Mouse (Mus musculus) neural tube, embryonic 13.5 days (tissue): ENCODE measurements at regions not wholly inside any gene's neighbourhood (a gene's known extent, or its start where the extent isn't known, plus 50 kb on each side); places are given as distances from the start of the nearest gene placed in this dataset. TPM values are rescaled to one million over a fixed set of nuclear protein-coding genes. Genes with fewer than 3 reads are reported as not detected.
"Not testable (repeated sequence)": the region's sequence is repeated elsewhere in the genome, so short reads cannot be mapped to it uniquely, and the experiment has no call there.

Experiments used
- ATAC-seq: fragments of 200-750 bp; cut with Nextera tagmentation; 2 replicates; pipeline ENCODE4 v1.8.0; 2017; ENCODE audit warnings: low read depth, mild to moderate bottlenecking, moderate TSS enrichment, moderate library complexity
- H3K27ac ChIP-seq: fragments of 300-500 bp; sonication (generic); replicated peaks from 2 replicates; pipeline ENCODE4 v1.5.1; 2015; ENCODE audit warnings: moderate library complexity, mild to moderate bottlenecking, inconsistent platforms
- H3K27me3 ChIP-seq: fragments of 300-500 bp; sonication (generic); 2 replicates; pipeline ENCODE4 v1.6.1; 2015; ENCODE audit warnings: mild to moderate bottlenecking, inconsistent platforms
- H3K36me3 ChIP-seq: fragments of 300-500 bp; sonication (generic); 2 replicates; pipeline ENCODE4 v1.6.1; 2015; ENCODE audit warnings: mild to moderate bottlenecking, inconsistent platforms
- H3K4me1 ChIP-seq: fragments of 300-500 bp; sonication (generic); replicated peaks from 2 replicates; pipeline ENCODE4 v1.6.1; 2015; ENCODE audit warnings: inconsistent platforms
- H3K4me2 ChIP-seq: fragments of 300-500 bp; sonication (generic); 2 replicates; pipeline ENCODE4 v1.6.1; 2015; ENCODE audit warnings: inconsistent platforms, mild to moderate bottlenecking, moderate library complexity
- H3K4me3 ChIP-seq: fragments of 300-500 bp; sonication (generic); 2 replicates; pipeline ENCODE4 v1.5.1; 2015; ENCODE audit warnings: mild to moderate bottlenecking, inconsistent platforms
- H3K9ac ChIP-seq: fragments of 300-500 bp; sonication (generic); 2 replicates; pipeline ENCODE4 v1.6.1; 2015; ENCODE audit warnings: moderate library complexity, mild to moderate bottlenecking, inconsistent platforms
- H3K9me3 ChIP-seq: fragments of 300-500 bp; sonication (generic); 2 replicates; pipeline ENCODE4 v1.6.1; 2016; ENCODE audit warnings: inconsistent platforms
- WGBS: fragments of 180-500 bp; shearing (Covaris S2); methylation state at CpG from one replicate; pipeline ENCODE4 v1.1.7; 2015; 5-methylcytosine and 5-hydroxymethylcytosine counted together
- microRNA-seq: library from miRNA; unstranded; fragments of <30 nt; microRNA quantifications from one replicate; pipeline ENCODE4, GENCODE M21; 2016

DNA sequence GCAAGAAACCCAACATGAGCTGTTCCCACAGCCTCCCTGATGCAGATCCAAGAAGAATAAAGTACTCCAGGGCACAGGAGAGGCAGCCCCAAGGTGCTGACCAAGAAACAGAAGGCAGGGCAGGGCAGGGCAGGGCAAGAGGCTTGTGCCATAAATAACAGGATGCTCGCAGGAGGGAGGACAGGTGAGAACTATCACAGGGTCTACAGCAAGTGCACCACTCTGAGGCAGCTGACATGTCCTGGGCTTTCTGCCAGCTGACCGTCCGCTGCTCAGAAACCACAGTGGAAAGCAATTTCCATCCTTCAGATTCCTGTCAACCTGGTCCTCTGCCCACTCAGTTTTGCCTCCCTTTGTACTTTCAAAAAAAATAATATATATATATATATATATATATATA, 77.0 kb upstream of the Xcl1 start:
- H3K27ac ChIP-seq = no peak overlapping the region
- no peaks in the 10 kb centered on the region for H3K36me3 ChIP-seq
- no peak overlapping the region for H3K9ac ChIP-seq
- no peaks in the 10 kb centered on the region for H3K4me1 ChIP-seq
- ATAC-seq = no peak
- H3K9me3 ChIP-seq = no peaks in the 10 kb centered on the region
- H3K4me2 ChIP-seq = no peak overlapping the region
- WGBS = 77% methylated on average over 3 of the region's 3 CpGs
- no peak overlapping the region for H3K4me3 ChIP-seq
- H3K27me3 ChIP-seq = no peaks in the 10 kb centered on the region

DNA sequence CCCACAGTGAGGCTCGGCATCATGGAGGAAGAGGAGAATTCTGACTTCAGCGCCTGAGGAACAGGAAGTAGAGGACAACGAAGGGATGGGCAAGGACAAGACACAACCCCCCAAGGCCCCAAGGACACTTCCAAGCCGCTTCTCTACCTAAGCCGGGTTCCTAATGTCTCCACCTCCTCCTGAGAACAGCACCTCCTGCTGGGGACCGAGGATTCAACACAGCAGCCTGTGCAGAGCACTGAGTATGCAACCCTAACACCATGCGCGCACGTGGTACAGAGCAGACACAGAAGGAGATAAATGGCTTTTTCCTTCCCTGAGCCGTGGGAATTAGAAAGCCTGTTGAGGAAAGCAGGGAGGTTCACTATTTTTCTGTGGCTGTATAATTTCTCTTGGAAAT, 64.2 kb upstream of the Xcl1 start:
- ATAC-seq = peak; percentile 84

DNA sequence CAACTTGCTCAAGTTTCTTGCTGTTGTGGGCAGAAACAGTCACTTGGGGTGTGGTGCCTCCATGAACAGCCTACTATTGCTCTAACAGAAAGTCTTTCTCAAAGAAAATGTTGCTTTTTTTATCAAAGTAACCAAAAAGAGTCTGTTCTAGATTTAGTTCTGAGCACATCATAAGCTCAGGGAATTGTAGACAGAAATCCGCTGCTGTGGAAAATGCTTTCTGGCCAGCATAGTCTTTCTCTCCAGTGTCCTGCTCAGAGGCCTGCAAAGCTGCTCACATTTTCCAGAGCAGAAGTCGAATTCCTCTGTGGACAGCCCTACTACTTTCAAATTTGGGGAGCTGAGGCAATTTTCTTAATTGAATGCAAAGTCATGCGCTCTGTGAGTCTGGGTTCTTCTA, 63.3 kb upstream of the Xcl1 start:
- Histone ChIP-seq H3K9ac (no peak overlapping the region), H3K4me3 (no peak overlapping the region), H3K4me1 (peaks cover 11% of the 10 kb centered on the region; the same call in 1 of the 2 replicates), H3K36me3 (no peaks in the 10 kb centered on the region), H3K27ac (no peak overlapping the region), H3K9me3 (no peaks in the 10 kb centered on the region), H3K4me2 (no peak overlapping the region), H3K27me3 (no peaks in the 10 kb centered on the region)
- ATAC-seq = no peak
- 82% methylated on average over 3 of the region's 3 CpGs for WGBS

More for the DNA sequence above, 64.2 kb upstream of the Xcl1 start:
- Histone ChIP-seq H3K27ac (no peak overlapping the region), H3K9ac (no peak overlapping the region), H3K4me3 (no peak overlapping the region), H3K4me2 (no peak overlapping the region), H3K27me3 (no peaks in the 10 kb centered on the region), H3K36me3 (no peaks in the 10 kb centered on the region), H3K4me1 (peaks cover 11% of the 10 kb centered on the region; the same call in 1 of the 2 replicates), H3K9me3 (no peaks in the 10 kb centered on the region)
- WGBS = 56% methylated on average over 10 of the region's 10 CpGs

DNA sequence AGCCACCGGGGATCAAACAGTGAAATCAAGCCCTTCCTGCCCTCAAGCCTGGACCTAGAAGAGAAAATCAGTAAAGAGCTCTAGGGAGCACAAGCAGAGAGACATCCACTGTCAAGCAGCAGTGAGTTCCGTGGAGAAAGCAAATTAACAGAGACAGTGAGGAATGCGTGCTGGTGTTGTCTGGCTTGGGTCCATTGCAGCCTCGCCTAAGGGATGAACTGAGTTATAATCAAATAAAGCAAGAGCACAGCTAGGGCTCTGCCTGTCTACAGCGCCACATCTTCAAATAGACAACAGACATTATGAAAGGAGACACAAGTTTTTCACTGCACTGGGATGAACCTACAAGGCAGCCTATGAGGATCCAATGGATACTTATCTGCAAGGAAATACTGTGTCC, 62.3 kb upstream of the Xcl1 start:
- 60% methylated on average over 5 of the region's 5 CpGs for WGBS
- no peak for ATAC-seq
- Histone ChIP-seq H3K9ac (no peak overlapping the region), H3K9me3 (no peaks in the 10 kb centered on the region), H3K4me3 (no peak overlapping the region), H3K4me2 (no peak overlapping the region), H3K4me1 (peaks cover 11% of the 10 kb centered on the region; the same call in 1 of the 2 replicates), H3K27me3 (no peaks in the 10 kb centered on the region), H3K36me3 (no peaks in the 10 kb centered on the region), H3K27ac (no peak overlapping the region)

DNA sequence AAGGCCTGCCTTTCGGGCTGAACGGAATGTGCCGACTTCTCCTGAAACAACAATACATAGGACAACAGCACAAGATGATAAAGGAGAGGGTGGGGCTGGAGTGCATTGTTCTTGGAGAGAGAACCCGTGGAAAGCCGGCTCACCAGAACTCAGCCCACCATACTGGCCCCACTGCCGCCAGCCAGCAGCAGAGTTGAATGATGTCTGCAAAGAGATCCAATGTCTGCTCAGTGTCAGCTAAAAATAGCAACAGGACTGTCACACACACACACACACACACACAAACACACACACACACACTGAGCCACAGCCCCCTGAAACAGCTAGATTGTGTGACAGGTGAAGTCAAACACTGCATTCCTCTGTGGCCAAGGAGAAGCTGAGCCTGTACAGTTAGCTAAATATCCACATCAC, 58.9 kb upstream of the Xcl1 start:
- Histone ChIP-seq H3K27ac (no peak overlapping the region), H3K4me2 (no peak overlapping the region), H3K9ac (no peak overlapping the region), H3K4me1 (peaks cover 4% of the 10 kb centered on the region; the same call in 1 of the 2 replicates), H3K4me3 (no peak overlapping the region), H3K9me3 (no peaks in the 10 kb centered on the region), H3K36me3 (no peaks in the 10 kb centered on the region), H3K27me3 (no peaks in the 10 kb centered on the region)
- 15% methylated on average over 6 of the region's 6 CpGs for WGBS
- no peak for ATAC-seq

DNA sequence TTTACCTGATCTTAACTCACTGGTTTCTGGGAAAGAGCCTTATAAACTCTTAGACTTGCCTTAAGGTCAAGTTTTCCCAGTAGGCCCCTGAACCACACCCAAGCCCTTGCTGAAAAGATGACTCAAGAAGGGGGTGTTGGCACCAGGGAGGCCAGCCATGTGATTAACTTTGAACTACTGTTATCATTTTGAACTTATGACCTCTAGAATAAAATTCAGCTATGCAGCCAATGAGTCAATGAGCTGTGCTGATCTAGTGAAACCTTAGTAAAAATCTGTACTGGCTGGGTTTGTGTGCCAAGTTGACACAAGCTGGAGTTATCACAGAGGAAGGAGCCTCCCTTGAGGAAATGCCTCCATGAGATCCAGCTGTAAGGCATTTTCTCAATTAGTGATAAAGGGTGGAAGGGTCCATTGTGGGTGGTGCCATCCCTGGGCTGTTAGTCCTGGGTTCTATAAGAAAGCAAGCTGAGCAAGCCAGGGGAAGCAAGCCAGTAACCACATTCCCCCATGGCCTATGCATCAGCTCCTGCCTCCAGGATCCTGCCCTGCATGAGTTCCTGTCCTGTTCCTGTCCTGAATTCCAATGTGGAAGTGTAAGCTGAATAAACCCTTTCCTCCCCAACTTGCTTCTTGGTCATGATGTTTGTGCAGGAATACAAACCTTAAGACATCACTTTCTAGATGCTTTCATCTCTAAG, 58.0 kb upstream of the Xcl1 start:
- H3K4me3 ChIP-seq, H3K9me3 ChIP-seq, H3K9ac ChIP-seq, H3K4me1 ChIP-seq, H3K36me3 ChIP-seq, H3K4me2 ChIP-seq, ATAC-seq, H3K27me3 ChIP-seq, H3K27ac ChIP-seq: not testable (repeated sequence)

DNA sequence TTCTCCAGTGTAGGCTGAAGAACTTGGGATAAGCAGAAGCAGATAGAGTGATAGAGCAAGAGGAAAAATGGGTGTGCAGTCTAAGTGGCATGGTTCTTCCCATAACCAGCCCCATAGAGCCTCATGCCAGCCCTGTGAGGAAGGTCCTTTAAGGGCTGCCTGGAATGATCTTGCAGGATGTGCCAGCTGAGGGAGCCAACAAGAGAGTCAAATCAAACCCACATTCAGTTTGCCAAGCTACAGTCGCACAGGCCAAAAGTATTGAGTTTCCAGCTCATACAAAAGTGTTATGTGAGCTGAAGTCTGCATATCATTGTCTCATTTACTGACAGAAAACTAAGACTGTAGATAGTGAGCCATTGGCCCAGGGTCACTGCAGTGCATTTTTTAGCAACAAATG, 53.7 kb upstream of the Xcl1 start:
- no peaks in the 10 kb centered on the region for H3K36me3 ChIP-seq
- WGBS = 89% methylated on average over 1 of the region's 1 CpGs
- H3K27ac ChIP-seq = no peak overlapping the region
- no peak for ATAC-seq
- no peak overlapping the region for H3K4me3 ChIP-seq
- no peak overlapping the region for H3K4me2 ChIP-seq
- H3K9ac ChIP-seq = no peak overlapping the region
- H3K27me3 ChIP-seq = no peaks in the 10 kb centered on the region
- peaks cover 3% of the 10 kb centered on the region; the same call in 1 of the 2 replicates for H3K4me1 ChIP-seq
- H3K9me3 ChIP-seq = 0 out of 2 replicates have a peak, but pooled peaks cover 11% of the 10 kb centered on the region

DNA sequence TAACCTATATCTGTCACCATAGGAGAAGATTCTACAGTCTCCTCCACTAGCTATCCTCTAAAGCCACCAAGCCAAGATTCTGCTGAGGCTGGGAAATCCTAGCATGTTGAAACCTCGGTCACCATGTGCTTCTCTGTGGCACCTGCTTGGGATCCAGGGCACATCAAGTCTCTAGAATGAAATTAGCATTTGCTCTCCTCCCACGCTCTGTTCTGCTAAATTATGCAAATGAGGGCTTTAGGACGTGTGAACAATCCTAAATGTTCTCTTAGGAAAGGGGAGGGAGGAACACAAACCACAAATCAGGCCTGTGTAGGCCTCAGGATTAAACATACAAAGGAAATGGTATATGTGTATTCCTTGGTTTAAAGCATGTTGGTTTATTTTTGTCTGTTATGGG, 52.9 kb upstream of the Xcl1 start:
- no peaks in the 10 kb centered on the region for H3K27me3 ChIP-seq
- WGBS = 39% methylated on average over 3 of the region's 3 CpGs
- no peak overlapping the region for H3K9ac ChIP-seq
- H3K4me2 ChIP-seq = no peak overlapping the region
- H3K36me3 ChIP-seq = no peaks in the 10 kb centered on the region
- H3K9me3 ChIP-seq = 0 out of 2 replicates have a peak, but pooled peaks cover 11% of the 10 kb centered on the region
- H3K27ac ChIP-seq = no peak overlapping the region
- H3K4me3 ChIP-seq = no peak overlapping the region
- ATAC-seq = peak; percentile 53; the same call in 1 of the 2 replicates
- 0 out of 2 replicates have a peak, but pooled peaks cover 3% of the 10 kb centered on the region for H3K4me1 ChIP-seq

DNA sequence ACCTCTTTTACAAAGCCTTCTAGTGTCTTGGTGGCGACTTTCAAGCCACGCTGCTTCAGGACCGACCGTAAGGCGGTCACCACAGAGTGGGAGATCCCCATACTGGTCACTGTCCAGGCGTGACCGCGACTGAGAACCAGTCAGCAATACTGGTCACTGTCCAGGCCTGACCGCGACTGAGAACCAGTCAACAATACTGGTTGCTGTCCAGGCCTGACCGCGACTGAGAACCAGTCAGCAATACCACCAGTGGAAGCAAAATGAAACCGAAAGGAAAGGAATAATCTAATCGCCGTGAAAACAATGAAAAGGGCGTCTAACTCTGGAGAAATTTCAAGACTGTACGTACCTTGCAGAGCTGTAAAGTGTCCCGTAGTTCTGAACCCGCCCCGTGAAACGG, 50.2 kb upstream of the Xcl1 start:
- not testable (repeated sequence) for H3K27me3 ChIP-seq, H3K4me1 ChIP-seq, H3K4me2 ChIP-seq, H3K36me3 ChIP-seq, H3K4me3 ChIP-seq, ATAC-seq, H3K9ac ChIP-seq, H3K27ac ChIP-seq
- 96% methylated on average over 21 of the region's 21 CpGs for WGBS
- 0 out of 2 replicates have a peak, but pooled peaks cover 15% of the 10 kb centered on the region for H3K9me3 ChIP-seq

Small RNA genes in the stretch of these regions (microRNA-seq; reads per million reads assigned to microRNA genes)
- gene Gm26042 = not detected
